Mouse (Mus musculus): Measurements from ENCODE around the gene Slc44a5.
"Not testable (repeated sequence)": the region's sequence is repeated elsewhere in the genome, so short reads cannot be mapped to it uniquely, and the experiment has no call there.

Gene Slc44a5

DNA sequence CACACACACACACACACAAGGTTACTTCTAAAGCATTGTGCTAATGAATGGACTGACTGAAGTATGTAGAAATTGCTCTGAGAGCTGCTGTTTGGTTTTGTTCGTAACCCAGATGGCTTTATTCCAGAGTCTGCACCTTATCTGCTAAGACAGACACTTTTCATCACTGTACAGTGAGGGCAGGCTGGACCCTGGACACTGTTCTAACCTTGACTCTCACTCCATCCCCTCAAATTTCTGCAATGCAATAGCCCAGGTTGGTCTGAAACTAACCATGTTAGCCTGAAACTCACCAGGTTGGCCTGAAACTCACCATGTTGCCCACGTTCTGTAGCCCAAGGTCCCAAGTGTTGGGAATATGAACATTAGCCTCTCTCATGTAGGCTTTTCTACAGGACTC is 239.3 kb downstream of the Slc44a5 start:
- intact Hi-C loops (cut with DNase I) = no loop called here

DNA sequence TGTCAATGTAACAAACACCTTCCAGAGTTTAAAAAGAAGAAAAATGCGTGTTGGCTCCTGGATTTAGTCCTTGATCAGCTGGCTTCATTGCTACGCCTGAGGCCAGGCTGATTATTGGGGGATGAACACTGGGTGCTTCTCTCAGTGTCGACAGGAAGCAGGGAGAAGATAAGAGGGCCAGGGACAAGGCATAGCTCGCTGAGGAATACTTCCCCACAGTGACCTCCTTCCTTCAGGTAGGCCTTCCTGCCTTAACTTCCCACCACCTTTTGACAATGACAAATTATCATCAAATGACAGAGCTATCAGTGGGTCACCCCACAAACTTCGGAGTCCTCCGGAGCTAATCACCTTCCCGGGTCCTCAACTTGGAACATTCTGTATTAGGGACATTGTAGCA is 242.1 kb downstream of the Slc44a5 start:
- intact Hi-C loops (cut with DNase I) = no loop called here

DNA sequence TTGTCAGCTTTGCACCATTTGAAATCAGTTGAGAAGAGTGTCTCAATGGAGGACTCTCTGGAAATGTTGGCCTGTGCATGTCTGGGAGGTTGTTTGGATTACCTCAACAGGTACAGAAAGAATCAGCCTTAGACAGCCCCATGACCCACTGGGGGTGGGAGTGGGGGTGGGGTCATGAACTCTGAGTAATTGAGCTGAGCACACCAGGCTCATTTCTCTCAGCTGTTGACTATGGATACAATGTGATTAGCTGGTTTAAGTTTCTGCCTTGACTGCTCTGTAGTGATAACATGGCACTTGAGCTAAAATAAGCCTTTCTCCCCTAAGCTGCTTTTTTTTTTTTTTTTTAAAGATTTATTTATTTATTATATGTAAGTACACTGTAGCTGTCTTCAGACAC is 242.5 kb downstream of the Slc44a5 start:
- intact Hi-C loops (cut with DNase I) = no loop called here

DNA sequence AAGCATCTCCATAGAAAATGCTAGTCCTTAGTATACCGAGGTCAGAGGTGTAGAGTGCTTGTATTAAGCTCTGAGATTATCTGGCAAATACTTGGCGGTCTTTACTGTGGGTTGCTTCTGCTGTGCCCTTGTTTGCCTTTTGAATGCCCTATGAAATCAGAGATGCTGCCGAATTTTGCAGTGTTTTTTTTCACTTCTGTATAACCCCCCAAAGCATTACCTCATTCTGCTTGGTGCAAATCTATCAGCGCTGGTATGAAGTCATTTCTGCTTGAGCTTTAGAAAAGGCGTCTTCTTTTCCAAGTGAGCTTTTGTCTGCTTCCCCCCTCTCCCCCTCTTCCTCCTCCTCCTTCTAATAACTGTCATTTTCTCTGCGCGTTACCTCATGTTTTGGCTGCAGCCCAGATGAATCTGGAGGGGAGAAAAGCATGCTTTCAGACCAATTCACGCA is 248.9 kb downstream of the Slc44a5 start:
- intact Hi-C loops (cut with DNase I) = loop anchor here (10.0 kb wide), 1 partner anchor 317 kb away; the partner anchor contains the start of gene Msh4

DNA sequence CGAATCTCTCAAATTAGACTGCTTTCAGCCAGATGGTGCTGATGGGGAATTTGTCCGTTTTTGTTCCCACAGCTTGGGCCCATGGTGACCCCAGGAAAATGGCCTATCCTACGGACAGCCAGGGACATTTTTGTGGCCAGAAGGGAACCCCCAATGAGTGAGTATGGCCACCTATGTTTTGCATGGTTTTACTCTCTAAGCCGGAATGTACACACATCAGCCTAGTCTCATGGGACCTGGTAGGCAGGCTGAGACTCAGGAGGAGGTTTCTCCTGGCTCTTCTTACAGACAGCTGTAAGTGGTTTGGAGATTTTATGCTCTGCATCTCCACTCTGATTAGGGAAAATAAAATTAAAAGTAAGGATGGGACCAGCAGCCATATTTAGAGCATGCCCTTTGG is 249.5 kb downstream of the Slc44a5 start:
- intact Hi-C loops (cut with DNase I) = loop anchor here (10.0 kb wide), 1 partner anchor 318 kb away; the partner anchor contains the start of gene Msh4

DNA sequence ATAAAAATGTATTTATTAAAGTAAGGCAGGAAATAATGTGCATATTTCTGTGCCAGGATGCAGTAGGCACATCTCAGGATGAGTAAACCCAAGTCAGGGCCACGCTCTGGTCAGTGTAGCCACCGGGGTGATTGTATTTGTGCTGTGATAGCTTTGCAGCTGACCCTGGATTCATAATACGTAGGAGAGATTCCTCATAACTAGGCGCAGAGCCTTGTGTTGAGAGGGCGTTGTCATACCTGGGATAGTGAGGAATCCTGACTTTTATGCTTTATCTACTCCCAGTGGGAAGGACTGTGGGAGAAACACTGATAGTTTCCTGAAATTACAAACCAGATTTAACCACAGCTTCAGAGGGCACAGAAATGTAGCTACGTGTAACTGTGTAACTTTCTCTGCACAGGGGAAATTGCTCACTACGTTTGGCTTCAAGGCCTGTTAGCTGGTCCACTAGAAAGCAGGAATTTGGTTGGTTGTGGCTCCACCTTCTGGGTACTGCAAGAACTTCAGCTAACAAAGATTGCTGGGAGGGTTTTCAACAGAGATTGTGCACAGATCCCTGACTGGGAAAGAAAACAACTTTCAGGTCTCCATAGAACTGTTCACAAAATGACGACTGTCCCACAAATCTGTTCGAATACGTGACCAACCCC is 253.0 kb downstream of the Slc44a5 start:
- intact Hi-C loops (cut with DNase I) = loop anchor here (2.0 to 10.0 kb wide), 2 partner anchors 267 to 321 kb away; partner anchors contain the start of gene Msh4

DNA sequence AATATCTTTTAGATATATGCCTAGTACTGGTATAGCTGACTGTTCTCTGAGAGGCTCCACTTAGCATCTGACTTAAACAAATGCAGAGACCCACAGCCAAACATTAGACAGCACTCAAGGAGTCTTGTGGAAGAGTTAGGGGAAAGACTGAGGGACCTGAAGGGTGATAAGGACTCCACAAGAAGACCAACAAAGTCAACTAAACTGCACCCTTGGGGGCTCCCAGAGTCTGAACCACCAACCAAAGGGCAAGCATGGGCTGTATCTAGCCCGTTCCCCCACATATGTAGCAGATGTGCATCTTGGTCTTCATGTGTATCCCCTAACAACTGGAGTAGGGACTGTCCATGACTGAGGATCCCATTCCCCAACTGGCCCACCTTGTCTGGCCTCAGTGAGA is 271.7 kb downstream of the Slc44a5 start:
- intact Hi-C loops (cut with DNase I) = no loop called here

DNA sequence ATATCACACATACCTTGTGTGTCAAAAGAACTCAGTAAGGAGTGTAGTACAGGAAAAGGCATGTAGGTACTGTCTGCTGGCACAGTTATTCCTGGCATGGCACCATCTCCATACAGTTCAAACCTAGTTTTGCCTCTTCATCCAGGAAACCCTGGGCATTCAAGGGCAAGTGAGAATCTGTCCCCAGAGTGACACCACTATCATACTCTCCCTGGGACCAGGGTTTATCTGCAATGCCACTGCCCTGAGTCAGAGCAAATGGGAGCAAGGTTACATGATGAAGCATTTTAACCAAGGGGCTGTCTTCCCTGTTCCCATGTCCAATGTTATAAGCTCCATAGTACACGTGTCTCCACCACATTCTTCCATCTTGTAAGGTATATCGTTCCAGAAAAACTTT is 278.2 kb downstream of the Slc44a5 start:
- intact Hi-C loops (cut with DNase I) = no loop called here

DNA sequence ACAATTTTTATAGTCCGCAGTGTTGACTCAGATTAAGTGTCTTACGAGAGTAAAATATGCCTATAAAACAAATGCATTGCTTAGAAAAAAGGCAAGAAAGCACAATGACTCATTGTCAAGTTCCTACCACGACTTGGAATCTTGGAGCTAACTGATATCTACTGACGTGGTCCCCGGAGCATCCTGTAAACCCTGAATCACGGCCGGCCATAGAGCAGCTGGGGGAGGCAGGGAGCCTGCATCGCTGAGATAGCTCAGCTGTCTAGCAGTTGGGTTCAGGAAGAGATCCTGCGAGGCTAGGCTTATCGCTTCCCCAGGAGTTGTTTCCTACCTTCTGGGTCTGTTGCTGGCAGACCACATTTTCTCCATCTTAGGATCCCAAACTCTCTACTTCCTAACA is 279.0 kb downstream of the Slc44a5 start:
- intact Hi-C loops (cut with DNase I) = no loop called here

DNA sequence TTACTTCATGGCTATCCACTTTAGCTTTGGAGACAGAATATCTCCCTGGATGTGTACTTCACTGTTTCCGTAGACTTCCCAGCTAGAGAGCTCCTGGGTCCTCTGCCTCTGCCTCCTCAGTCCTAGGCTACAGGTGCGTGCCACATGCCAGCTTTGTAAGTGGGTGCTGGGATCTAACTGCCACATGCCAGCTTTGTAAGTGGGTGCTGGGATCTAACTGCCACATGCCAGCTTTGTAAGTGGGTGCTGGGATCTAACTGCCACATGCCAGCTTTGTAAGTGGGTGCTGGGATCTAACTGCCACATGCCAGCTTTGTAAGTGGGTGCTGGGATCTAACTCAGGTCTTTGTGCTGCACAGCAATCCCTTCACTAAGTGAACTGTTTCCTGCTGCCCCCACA is 281.0 kb downstream of the Slc44a5 start:
- intact Hi-C loops (cut with DNase I) = not testable (repeated sequence)

DNA sequence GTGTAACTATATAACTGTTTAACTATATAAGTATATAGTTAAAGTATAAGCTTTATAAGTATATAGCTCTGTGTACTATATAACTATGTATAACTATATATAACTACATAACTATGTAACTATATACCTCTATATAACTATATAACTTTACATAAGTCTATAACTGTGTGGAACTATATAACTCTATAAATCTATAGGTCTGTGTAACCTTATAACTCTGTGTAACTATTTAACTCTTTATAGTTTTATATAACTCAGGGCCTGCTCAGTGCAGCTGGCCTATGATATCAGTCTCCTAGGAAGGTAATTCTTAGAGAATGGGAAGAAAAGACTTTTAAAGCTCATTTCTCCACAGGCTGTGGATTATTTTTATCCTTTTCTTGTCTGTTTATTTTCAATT is 284.1 kb downstream of the Slc44a5 start:
- intact Hi-C loops (cut with DNase I) = no loop called here

DNA sequence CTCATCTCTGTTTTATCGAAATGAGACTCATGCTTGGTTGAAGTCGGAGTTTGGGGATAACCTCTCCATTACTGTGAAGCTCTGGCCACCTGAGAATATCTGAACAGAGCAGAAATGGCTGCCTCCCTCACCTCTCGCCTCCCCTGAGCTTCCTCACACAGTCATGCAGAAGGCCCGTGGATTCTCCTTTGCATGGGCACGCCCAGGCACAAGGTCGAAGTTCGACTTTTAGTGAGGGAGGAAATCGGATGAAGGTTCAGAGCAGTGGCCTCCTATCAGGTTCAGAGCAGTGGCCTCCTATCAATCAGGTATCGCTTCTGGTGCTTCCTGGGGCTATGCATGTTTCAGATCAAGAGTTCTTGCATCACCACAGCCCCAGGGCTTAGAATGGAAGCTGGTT is 295.1 kb downstream of the Slc44a5 start:
- intact Hi-C loops (cut with DNase I) = no loop called here

DNA sequence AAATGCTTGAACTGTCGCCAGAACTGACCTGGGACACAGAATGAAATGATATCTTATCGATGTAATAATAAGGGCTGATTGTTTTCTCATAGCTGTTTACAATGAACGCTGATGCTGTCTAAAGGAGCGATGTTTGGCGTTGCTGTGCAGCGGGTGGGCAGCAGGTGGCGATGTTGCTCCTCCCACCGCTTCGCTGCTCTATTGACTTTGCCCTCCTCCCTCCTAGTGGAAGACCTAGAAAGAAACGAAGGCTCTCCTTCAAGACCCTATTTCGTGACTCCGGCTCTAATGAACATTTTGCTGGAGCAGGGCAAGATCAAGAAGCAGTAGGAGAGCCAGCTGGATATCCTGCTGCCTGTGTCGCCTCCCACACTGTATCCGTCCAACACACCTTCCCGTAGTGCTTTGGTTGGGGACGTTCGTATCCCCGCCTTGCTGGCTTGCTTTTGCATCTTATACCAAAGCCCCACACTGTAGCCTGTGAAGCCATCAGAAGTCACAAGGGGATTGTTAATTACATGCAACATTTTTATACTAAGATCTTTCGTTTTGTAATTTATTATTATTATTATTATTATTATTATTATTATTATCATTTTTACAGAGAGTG is 296.6 kb downstream of the Slc44a5 start:
- intact Hi-C loops (cut with DNase I) = loop anchor here (1.0 kb wide), 1 partner anchor 302 kb away; no protein-coding TSS in a partner anchor

DNA sequence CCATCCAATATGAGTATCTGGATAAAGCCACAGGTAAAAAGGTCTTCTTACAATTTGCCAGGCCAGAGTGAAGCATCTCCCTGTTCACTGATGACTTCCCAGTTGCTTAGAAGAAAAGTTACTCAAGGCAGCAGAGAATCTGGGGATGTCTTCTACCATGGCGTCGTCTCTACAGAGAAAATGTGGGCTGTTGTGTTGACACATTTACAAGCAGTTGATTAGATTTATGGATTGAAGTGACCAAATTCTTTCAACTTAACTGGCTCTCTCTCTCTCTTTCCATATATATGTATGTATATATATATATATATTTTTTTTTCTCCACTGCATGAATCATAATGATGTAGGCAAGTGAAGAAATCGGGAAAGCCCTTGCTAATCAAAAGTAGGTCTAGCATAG is 301.4 kb downstream of the Slc44a5 start:
- intact Hi-C loops (cut with DNase I) = no loop called here

DNA sequence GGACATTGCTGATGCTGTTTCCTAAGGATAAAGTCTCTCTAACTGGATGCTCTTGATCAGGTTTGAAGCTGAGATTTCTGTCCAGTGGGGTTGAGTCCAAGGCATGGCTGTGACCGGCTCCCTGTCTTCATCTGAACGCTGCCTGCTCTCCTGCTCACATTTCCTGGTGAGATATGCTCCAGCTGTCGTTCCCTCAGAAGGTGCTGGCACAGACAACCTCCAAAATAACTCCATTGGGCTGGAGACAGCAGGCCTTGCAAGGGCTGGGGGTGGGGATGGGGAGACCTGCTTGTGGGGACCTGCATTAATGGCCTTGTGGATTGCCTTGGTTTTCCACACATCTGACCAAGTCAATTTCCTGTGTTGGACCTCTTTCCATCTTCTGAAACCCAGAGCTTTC is 311.0 kb downstream of the Slc44a5 start:
- intact Hi-C loops (cut with DNase I) = no loop called here

DNA sequence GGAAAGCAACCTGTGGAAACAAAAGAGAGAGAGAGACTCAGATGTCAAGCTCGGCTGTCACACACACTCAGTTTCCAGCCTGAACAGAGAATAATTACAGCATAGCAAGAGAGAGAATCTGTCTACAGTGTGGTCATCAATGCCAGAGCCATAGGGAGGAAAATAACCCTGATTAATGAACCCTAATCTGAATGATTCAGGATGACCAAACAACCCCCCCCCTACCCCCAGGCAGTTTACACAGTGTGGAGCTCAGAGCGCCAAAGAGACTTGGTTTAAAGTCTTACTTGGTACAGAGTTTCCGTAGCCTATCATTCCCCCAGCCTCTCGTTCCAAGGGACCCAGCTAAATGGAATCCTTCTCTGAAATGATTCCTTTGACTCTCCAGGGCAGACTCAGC is 312.1 kb downstream of the Slc44a5 start:
- intact Hi-C loops (cut with DNase I) = no loop called here

DNA sequence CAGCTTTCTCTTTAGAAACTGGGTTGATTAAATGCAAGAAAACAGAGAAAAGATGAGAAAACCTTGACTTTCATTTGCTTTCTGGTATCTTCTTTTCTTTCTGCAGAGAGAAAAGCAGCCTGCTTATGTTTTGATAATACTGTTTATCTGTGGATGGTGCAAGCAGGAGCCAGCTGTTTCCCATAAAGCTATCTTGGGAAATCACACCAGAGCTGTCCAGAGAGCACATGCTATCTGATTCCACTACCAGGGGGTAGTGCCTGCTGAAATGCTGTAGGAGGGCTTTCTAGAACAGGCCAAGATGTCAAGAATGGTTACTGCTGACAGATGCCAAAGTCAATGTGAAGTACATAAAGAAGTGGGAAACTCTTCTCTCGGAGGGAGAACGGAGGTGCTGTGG is 314.0 kb downstream of the Slc44a5 start:
- intact Hi-C loops (cut with DNase I) = no loop called here

DNA sequence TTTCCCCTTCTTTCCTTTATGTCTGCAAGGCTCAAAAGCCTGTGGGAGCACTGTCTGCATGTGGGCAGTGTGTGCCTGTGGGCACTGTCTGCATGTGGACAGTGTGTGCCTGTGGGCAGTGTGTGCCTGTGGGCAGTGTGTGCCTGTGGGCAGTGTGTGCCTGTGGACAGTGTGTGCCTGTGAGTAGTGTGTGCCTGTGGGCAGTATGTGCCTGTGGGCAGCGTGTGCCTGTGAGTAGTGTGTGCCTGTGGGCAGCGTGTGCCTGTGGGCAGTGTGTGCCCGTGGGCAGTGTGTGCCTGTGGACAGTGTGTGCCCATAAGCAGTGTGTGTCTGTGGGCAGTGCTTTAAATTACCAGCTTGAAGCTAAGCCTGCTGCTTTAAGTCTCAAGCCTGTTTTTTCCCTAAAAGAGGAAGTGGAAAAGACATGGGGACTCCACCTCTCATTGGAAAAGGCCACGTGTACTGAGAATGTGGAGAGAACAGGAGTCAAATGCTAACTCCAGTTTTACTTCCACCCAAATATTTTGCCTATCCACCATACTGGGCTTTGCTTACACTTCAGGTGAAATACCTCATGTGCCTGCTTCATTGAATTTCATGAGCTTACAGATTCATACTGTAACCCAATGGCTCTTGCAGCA is 315.3 kb downstream of the Slc44a5 start:
- intact Hi-C loops (cut with DNase I) = no loop called here

DNA sequence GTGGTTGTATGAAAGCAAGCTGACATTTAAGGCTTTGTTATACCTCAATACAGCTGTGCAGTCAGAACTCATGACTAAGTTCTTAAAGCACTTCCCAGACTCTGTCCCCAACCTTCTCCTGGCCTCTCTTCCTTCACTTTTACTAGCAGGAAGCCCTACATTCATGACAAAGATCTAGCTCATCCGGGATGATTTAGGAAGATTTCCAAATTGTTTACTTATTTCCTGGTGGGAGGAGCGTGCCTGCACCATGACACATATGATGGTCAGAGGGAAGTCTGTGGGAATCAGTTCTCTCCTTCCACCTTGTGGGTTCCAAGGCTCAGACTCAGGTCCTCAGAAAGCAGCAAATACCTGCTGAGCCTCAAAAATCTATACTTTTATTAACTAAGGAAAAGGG is 317.1 kb downstream of the Slc44a5 start:
- intact Hi-C loops (cut with DNase I) = no loop called here

DNA sequence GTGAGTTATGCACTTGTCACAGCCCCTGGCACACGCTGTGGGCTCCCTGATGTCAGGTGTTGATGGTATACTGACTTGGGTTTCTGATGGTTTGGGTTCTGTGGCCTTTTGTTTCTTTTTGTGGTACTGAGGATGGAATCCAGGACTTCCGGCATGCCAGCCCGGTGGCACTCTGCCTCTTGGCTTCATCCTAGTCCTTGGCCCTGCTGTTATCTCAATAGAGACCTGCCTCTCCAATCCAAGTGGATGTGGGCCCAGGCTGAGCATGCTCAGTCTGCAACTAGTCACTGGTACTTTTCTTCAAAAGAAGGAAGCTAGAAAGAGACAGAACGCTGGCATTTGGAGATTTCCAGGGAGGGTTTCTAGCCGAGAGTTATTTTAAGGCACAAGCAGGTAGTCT is 318.9 kb downstream of the Slc44a5 start:
- intact Hi-C loops (cut with DNase I) = no loop called here

DNA sequence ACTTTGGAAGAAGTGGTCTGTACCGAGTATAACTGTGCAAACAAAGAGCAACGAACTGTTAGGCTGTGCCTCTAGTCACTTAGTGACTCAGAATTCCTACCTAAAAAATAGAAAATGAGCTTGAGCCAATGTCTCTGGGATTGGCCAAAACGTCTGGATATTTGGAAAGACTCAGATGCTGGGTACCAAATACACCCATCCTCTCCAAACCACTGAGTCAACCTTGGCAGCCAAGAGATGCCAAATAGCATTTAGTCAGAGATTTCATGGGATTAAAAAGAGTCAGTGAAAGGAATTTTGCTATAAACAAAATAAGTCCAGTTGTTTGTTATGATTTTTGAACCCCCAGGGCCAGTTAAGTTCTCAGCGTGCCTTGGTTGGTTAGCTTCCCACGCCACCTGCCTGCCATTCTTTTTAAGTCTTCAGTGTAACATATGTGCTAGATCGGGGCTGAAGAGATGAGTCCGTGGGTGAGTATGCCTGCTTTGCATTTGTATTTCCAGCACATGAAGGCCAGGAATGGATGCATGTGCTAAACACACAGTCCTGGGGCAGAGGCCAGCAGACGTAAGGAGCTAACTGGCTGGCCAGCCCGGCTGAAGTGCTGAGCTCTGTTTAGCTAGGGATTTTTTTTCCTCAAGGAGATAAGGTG is 320.7 kb downstream of the Slc44a5 start:
- intact Hi-C loops (cut with DNase I) = no loop called here

Data from adrenal gland (tissue).